Mouse (Mus musculus) layer of hippocampus, postnatal 25 days (tissue): ENCODE results near the gene Pde12. TPM values are rescaled to one million over a fixed set of nuclear protein-coding genes. Genes with fewer than 3 reads are reported as not detected.
A peak's percentile ranks its signal among the peaks of the same experiment; 100 is the strongest.

Source experiments
- DNase-seq, 2 experiments: peaks; one replicate each; pipeline ENCODE4 v3.0.0; 2022; ENCODE audit warnings: mixed read lengths in 2 of 2, low spot score in 1 of 2; ENCODE audit errors: extremely low spot score in 1 of 2
- microRNA-seq, 2 experiments: library from miRNA; unstranded; fragments of <30 nt; microRNA quantifications; one replicate each; pipeline ENCODE4 v1.2.0; 2021
- total RNA-seq, 2 experiments: library from RNA; stranded (reverse); gene quantifications; 2 replicates each; pipeline ENCODE4 v1.2.3; 2021

Pde12 gene
- total RNA-seq, 2 experiments from 2014 or later: 7.6 to 8.0 TPM

- DNase-seq: peak in 1 of 2 experiments; percentile 10
Measured at GRCm38 (mm10) chr14:26645989-26646650, 23.6 kb downstream of the Pde12 start.

GRCm38 (mm10) chr14:26643006-26643624 lies 26.6 kb downstream of the Pde12 start:
- no peak for DNase-seq

GRCm38 (mm10) chr14:26639961-26640360 lies 29.7 kb downstream of the Pde12 start:
- no peak for DNase-seq

- DNase-seq: no peak
Measured at GRCm38 (mm10) chr14:26639251-26639650, 30.4 kb downstream of the Pde12 start.

GRCm38 (mm10) chr14:26638708-26639084 lies 31.0 kb downstream of the Pde12 start:
- peak; percentile 12 to 16 for DNase-seq

GRCm38 (mm10) chr14:26637851-26638707 lies 31.6 kb downstream of the Pde12 start, which contains the start of gene Arf4:
Arf4 (plus strand) TSS chr14:26638074.
- peak; percentile 92 to 95 for DNase-seq

- DNase-seq: no peak
Measured at GRCm38 (mm10) chr14:26637025-26637850, 32.4 kb downstream of the Pde12 start.

- no peak for DNase-seq
Measured at GRCm38 (mm10) chr14:26626605-26627140, 43.0 kb downstream of the Pde12 start.

GRCm38 (mm10) chr14:26625301-26625700 lies 44.4 kb downstream of the Pde12 start:
- no peak for DNase-seq

GRCm38 (mm10) chr14:26610689-26611088 lies 59.0 kb downstream of the Pde12 start:
- no peak for DNase-seq

Small RNA genes within 50 kb of the gene (microRNA-seq; reads per million reads assigned to microRNA genes)
- gene Mir7672: 1.5 to 1.6 reads per million in 2 experiments

Other genes with a start within 250 kb of the Pde12 start
- 100 to 1,000 TPM in 1 of 2 experiments, 10 to 100 TPM in 1; 97.5 to 102 TPM for gene Slmap, start 135.0 kb downstream of the Pde12 start, total RNA-seq
- 10 to 100 TPM; 26.7 to 27.4 TPM for gene Dennd6a, start 96.0 kb downstream of the Pde12 start, total RNA-seq
- gene Arf4, start 31.8 kb downstream of the Pde12 start, total RNA-seq: 100 to 1,000 TPM; 118 to 130 TPM
- under 1 TPM; 0.12 to 0.31 TPM for gene Dnah12, start 23.4 kb upstream of the Pde12 start, total RNA-seq
- gene Asb14, start 224.7 kb upstream of the Pde12 start, total RNA-seq: not detected